Mouse (Mus musculus): ENCODE data around the gene Mt1.

Mt1 gene

GRCm38 (mm10) chr8:94207491-94207890 is 28.6 kb downstream of the Mt1 start:
- no peak for DNase-seq

GRCm38 (mm10) chr8:94209639-94210038 is 30.8 kb downstream of the Mt1 start:
- DNase-seq, result peak; percentile 67

DNA sequence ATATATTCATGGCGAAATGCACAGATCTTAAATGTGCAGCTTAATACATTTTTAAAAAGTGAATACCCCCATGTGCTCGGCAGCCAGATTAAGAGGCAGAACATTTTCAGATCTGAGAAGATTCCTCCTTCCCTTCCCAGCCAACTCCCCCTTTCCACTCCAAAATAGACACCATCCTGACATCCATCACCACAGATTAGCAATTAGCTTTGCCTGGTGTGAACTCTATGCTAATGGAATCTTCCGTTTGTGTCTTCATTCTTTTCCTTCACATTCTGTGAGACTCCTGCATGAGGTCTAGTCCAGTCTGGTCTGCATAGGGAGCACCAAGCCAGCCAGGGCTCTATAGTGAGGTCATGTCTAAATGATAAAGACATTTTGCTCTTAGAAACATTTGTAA is 31.3 kb downstream of the Mt1 start:
- DNase-seq, result peak; percentile 46

DNA sequence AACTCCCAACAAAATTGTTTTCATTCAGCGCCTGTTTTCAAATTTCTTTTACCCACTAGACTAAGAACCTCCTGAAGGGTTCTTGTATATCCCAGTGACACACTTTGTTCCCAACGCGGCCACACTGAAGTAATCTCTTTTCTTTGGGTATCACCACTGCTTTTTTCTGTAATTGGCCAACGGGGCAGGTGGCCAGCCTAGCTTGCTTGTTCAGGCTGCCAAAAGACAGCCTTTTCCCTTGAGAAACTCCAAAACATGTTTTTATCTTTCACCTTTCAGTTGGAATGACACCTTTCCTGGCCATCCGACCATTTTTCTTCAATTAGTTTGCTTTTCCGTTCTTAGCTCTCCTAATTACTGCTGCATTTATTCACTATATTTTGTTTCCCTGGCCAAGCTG is 34.9 kb downstream of the Mt1 start:
- no peak for DNase-seq

DNA sequence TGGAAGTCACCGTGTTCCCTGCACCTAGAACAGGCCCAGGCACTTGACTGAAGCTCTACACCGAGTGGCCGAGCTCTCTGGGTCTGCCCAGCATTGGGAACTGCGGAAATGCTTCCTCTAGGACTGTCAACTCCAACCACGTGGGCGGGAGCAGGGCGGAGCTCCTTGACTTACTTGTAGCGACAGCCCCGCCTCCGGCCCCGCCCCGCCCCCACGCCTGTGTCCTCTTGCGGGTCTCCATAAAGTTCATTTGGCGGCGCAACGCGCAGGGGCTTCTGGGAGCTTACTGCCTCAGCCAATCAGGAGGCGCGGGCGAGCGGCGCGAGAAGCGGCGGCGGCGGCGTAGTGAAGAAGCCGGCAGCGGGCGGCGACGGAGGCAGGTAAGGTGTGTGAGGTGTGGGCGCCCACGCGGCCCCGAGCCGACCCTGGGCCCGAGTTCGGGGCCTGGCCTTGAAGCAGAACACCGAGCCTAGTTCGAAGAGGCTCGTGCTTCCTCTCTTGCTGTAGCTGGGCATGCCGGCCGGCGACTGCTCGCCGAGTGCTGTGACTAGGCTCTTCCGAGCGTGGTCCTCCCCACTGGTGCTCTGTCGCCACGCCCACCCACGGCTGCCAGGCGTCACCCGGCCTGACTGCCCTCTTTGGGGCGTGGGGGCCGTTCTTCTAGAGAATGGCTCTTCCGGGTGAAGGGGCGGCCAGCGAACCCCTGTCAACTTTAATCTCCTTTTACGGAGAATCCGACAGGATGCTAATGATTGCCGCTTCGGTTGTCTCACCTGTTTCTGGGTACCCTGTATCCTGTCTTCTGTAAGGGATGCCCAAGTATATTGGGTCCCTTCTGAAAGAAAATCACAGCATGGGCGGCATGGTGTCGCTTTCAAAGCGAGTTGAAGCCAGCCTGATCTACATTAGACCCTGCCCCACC is 35.6 kb downstream of the Mt1 start, which contains the start of gene Nup93:
Gene Nup93 (plus strand): TSS at position 313 of the 922 bp plus-strand sequence.
- peak; percentile 99 for DNase-seq

DNA sequence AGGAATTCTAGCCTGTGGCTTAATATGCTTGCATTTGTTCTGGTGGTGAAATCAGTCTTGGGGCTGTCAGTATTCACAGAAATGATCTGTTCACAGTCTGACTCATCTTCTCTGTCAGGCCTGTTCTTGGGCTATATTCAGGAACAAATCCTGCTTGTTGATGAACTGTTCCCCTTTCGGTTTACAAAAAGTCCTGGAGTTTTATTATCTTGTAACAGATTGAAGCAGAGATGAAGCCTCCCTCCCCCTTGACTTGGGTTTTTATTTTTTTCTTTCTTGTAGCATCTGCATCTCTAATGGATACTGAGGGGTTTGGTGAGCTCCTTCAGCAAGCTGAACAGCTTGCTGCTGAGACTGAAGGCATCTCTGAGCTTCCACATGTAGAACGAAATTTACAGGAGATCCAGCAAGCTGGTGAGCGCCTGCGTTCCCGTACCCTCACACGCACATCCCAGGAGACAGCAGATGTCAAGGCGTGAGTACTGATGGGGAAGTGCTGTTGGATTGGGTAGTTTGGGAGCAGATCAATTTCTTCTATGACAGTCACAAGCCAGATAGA is 48.6 kb downstream of the Mt1 start:
- no peak for DNase-seq
